Mouse (Mus musculus) stomach, embryonic 14.5 days (tissue): ENCODE results near the gene Phlda2. TPM values are rescaled to one million over a fixed set of nuclear protein-coding genes. Genes with fewer than 3 reads are reported as not detected.

Experiments used
- ATAC-seq: fragments of 200-750 bp; cut with Nextera tagmentation; 2 replicates; pipeline ENCODE4 v1.8.0; 2017; ENCODE audit warnings: low read depth, moderate TSS enrichment; ENCODE audit not compliant: insufficient number of reproducible peaks, insufficient read depth, low FRiP score
- H3K27ac ChIP-seq: fragments of 300-500 bp; sonication (generic); 2 replicates; pipeline ENCODE4 v1.5.1; 2014; ENCODE audit warnings: mild to moderate bottlenecking, low read length, moderate library complexity, mixed read lengths
- H3K27me3 ChIP-seq: fragments of 300-500 bp; sonication (generic); 2 replicates; pipeline ENCODE4 v1.6.1; 2014; ENCODE audit warnings: low read length, control low read depth, mixed read lengths; ENCODE audit not compliant: control insufficient read depth, insufficient read depth
- H3K36me3 ChIP-seq: fragments of 300-500 bp; sonication (generic); 2 replicates; pipeline ENCODE4 v1.6.1; 2014; ENCODE audit warnings: mild to moderate bottlenecking, control low read depth, low read length, moderate library complexity, mixed read lengths; ENCODE audit not compliant: control insufficient read depth, insufficient read depth
- H3K4me1 ChIP-seq: fragments of 300-500 bp; sonication (generic); 2 replicates; pipeline ENCODE4 v1.6.1; 2014; ENCODE audit warnings: low read length, control low read depth, mixed read lengths; ENCODE audit not compliant: control insufficient read depth, insufficient read depth
- H3K4me2 ChIP-seq: fragments of 300-500 bp; sonication (generic); replicated peaks from 2 replicates; pipeline ENCODE4 v1.6.1; 2014; ENCODE audit warnings: low read depth, low read length, control low read depth
- H3K4me3 ChIP-seq: fragments of 300-500 bp; sonication (generic); 2 replicates; pipeline ENCODE4 v1.5.1; 2014; ENCODE audit warnings: low read depth, low read length, control low read depth
- H3K9ac ChIP-seq: fragments of 300-500 bp; sonication (generic); replicated peaks from 2 replicates; pipeline ENCODE4 v1.6.1; 2014; ENCODE audit warnings: low read depth, mild to moderate bottlenecking, control low read depth, low read length, moderate library complexity, mixed read lengths
- H3K9me3 ChIP-seq: fragments of 300-500 bp; sonication (generic); 2 replicates; pipeline ENCODE4 v1.6.1; 2016; ENCODE audit warnings: low read depth, low read length, control low read depth; ENCODE audit not compliant: control insufficient read depth
- WGBS: fragments of 180-500 bp; shearing (Covaris S2); extraction: QIAGEN DNeasy Blood & Tissue Kit; methylation state at CpG from one replicate; pipeline ENCODE4 v1.1.7; 2014; 5-methylcytosine and 5-hydroxymethylcytosine counted together
- polyA plus RNA-seq: library from polyadenylated mRNA; unstranded; fragments of >200 nt; fragmentation: Nextera tagmentation; extraction: Ambion mirVana; gene quantifications from 2 replicates; pipeline ENCODE4 v1.2.1, GENCODE M21; 2014

Gene Phlda2
- polyA plus RNA-seq, 1 experiment from 2014 or later, result 4.6 TPM

DNA sequence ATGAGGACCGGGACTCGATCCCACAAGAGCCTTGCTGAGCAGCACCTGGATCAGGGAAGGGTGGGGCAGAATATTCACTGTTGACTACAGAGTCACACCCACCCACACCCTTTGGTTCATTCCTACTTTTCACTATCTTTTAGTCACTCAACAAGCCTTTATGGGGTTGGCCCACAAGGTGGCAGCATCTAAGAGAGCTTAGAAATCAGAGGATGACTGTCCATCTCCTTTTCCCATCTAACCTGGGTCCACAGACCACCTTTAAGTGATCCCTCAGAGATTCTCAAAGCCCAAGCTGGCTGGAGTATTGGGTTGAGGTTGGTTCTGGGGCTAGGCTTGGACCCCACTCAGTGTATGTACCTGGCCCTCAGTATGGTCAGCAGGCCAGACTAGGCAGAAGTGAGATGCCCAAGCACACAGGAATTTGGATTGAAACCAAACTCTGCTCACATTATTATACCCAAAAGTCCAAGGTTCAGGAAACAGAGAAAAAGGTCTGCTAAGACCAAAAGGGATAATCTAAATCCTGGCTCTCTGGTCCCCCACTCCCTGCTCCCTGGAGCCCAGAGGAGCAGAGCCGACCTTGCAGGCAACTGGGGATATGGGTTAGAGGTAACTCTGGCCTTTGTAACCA is 26.1 kb downstream of the Phlda2 start:
- 85% methylated on average over 3 of the region's 3 CpGs for WGBS
- no peaks in the 10 kb centered on the region for H3K36me3 ChIP-seq
- H3K27ac ChIP-seq, result no peak overlapping the region
- no peak overlapping the region for H3K9ac ChIP-seq
- H3K4me1 ChIP-seq, result no peaks in the 10 kb centered on the region
- no peaks in the 10 kb centered on the region for H3K27me3 ChIP-seq
- ATAC-seq, result no peak
- no peak overlapping the region for H3K4me2 ChIP-seq
- H3K4me3 ChIP-seq, result no peak overlapping the region
- no peaks in the 10 kb centered on the region for H3K9me3 ChIP-seq

DNA sequence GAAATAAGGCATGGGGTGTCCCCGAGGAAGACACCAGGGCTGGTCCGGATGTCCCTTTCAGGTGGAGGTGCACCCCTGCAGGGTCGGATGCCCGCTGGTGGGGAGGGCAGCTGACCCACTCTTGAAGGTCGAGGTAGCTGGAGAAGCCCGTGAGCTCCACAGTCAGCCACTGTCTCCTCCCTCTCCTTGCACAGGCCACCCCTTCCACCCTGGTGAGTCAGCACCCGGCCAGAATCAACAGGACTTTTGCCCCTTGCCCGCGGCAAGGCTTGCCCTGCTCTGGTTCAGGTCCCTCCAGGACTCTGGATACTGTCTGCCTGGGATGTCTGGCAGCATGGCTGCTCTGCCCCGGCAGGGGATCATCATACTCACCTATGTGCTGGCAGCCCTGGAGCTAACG is 27.1 kb downstream of the Phlda2 start:
- WGBS, result 68% methylated on average over 11 of the region's 11 CpGs
- ATAC-seq, result peak; percentile 8; the same call in 1 of the 2 replicates

GRCm38 (mm10) chr7:143474811-143475210 is 28.1 kb downstream of the Phlda2 start:
- H3K27me3 ChIP-seq, result no peaks in the 10 kb centered on the region
- no peaks in the 10 kb centered on the region for H3K4me1 ChIP-seq
- 0 out of 2 replicates have a peak overlapping the region, but pooled peaks have one; percentile 12 for H3K4me2 ChIP-seq
- no peak overlapping the region for H3K4me3 ChIP-seq
- WGBS, result 22% methylated on average over 10 of the region's 10 CpGs
- no peaks in the 10 kb centered on the region for H3K9me3 ChIP-seq
- H3K27ac ChIP-seq, result no peak overlapping the region
- no peak overlapping the region for H3K9ac ChIP-seq
- H3K36me3 ChIP-seq, result no peaks in the 10 kb centered on the region
- ATAC-seq, result peak; percentile 38; the same call in 1 of the 2 replicates

More for the DNA sequence above, 27.1 kb downstream of the Phlda2 start:
- H3K27me3 ChIP-seq, result no peaks in the 10 kb centered on the region
- no peaks in the 10 kb centered on the region for H3K36me3 ChIP-seq
- H3K4me2 ChIP-seq, result no peak overlapping the region
- no peaks in the 10 kb centered on the region for H3K4me1 ChIP-seq
- H3K9ac ChIP-seq, result no peak overlapping the region
- H3K4me3 ChIP-seq, result no peak overlapping the region
- H3K27ac ChIP-seq, result no peak overlapping the region
- no peaks in the 10 kb centered on the region for H3K9me3 ChIP-seq

- 0 out of 2 replicates have a peak, but pooled peaks cover 3% of the 10 kb centered on the region for H3K4me1 ChIP-seq
- no peak within 1 kb of the TSS for H3K27ac ChIP-seq
- H3K4me2 ChIP-seq, result peak within 1 kb of the TSS; percentile 23
- H3K36me3 ChIP-seq, result no peaks in the 10 kb centered on the region
- peak within 1 kb of the TSS; percentile 3; the same call in 1 of the 2 replicates for H3K4me3 ChIP-seq
- H3K9ac ChIP-seq, result no peak within 1 kb of the TSS
- no peaks in the 10 kb centered on the region for H3K27me3 ChIP-seq
- WGBS, result 32% methylated on average over 4 of the region's 4 CpGs
- peak; percentile 61 for ATAC-seq
- H3K9me3 ChIP-seq, result no peaks in the 10 kb centered on the region
Measured at GRCm38 (mm10) chr7:143473347-143474101, 29.4 kb downstream of the Phlda2 start, which contains the start of gene Slc22a18. TSS of gene Slc22a18 (plus strand) at chr7:143473736.

DNA sequence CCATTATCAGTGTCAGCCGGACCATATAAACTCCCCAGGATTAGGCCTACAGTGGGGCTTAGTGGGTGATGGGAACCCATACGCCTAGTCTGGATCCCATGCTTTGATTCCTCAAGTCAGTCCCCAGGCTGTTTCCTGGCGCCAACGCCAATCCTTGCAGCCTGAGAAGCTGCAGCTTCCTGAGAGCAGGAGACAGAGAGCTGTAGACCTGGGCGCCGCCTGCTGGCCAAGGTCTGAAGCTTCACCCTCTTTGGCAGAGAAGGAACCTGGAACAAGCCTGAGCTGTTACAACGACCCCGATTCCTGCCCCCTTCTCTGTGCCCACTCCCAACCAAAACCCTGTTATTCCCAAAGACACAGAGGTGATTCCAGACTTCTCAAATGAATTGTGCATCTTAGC is 33.0 kb downstream of the Phlda2 start:
- Histone ChIP-seq H3K27ac (no peak overlapping the region), H3K27me3 (no peaks in the 10 kb centered on the region), H3K9me3 (no peaks in the 10 kb centered on the region), H3K4me1 (0 out of 2 replicates have a peak, but pooled peaks cover 6% of the 10 kb centered on the region), H3K36me3 (no peaks in the 10 kb centered on the region), H3K9ac (no peak overlapping the region), H3K4me2 (no peak overlapping the region), H3K4me3 (no peak overlapping the region)
- no peak for ATAC-seq
- WGBS, result 16% methylated on average over 8 of the region's 8 CpGs

DNA sequence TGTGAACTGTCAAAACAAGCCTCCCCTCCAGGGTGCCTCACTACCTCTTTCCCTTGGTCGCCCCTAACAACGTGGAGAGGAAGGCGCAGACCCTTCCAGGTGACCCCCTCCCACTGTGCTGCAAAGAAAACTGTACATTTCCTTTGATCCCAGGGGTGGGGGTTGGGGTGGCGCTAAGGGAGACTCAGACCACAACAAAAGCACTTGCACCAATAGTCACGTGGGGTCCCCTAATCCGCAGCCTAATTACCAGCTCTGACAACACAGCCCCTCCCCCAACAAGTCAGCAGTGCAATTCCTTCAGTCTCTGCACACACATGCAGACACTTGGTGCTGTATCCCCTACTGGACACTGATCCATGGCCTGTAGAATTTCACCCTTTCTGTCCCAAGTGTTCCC is 35.2 kb downstream of the Phlda2 start:
- Histone ChIP-seq H3K9ac (no peak overlapping the region), H3K9me3 (no peaks in the 10 kb centered on the region), H3K27ac (no peak overlapping the region), H3K4me3 (no peak overlapping the region), H3K27me3 (no peaks in the 10 kb centered on the region), H3K36me3 (no peaks in the 10 kb centered on the region), H3K4me2 (no peak overlapping the region), H3K4me1 (peaks cover 11% of the 10 kb centered on the region)
- no peak for ATAC-seq
- 20% methylated on average over 6 of the region's 6 CpGs for WGBS

DNA sequence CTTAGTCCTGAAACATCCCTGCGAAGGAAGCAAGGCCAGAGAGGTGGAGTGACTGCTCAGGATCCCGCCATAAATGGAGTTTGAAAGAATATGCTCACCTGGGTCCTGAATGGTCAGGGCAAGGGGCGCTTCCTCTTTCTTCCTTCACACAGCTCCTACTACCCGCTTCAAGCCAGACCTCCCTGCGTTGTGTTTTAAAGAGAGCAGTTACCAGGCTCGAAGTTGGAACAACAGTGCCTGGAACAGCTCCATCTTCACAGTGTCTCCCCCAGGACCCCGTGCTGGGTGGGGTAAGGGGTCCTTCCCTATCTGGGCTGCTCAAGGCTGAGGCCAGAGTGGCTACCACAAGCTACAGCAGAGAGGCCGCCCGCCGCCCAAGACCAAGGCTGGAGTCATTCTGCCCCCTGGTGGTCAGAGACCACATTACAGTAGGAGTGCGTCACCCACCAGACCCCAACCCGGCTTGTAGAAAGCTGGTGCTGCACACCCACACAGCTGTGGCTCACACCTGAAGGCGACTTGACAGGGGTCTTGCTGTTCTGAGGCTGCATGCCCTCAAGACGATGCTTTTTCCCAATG is 36.8 kb downstream of the Phlda2 start:
- peaks cover under 1% of the 10 kb centered on the region; the same call in 1 of the 2 replicates for H3K9me3 ChIP-seq
- peak; percentile 25; the same call in 1 of the 2 replicates for ATAC-seq
- no peaks in the 10 kb centered on the region for H3K27me3 ChIP-seq
- H3K36me3 ChIP-seq, result no peaks in the 10 kb centered on the region
- no peak overlapping the region for H3K4me2 ChIP-seq
- peaks cover 15% of the 10 kb centered on the region for H3K4me1 ChIP-seq
- peak overlapping the region; percentile 73; the same call in 1 of the 2 replicates for H3K27ac ChIP-seq
- 32% methylated on average over 14 of the region's 14 CpGs for WGBS
- H3K4me3 ChIP-seq, result no peak overlapping the region
- H3K9ac ChIP-seq, result no peak overlapping the region

DNA sequence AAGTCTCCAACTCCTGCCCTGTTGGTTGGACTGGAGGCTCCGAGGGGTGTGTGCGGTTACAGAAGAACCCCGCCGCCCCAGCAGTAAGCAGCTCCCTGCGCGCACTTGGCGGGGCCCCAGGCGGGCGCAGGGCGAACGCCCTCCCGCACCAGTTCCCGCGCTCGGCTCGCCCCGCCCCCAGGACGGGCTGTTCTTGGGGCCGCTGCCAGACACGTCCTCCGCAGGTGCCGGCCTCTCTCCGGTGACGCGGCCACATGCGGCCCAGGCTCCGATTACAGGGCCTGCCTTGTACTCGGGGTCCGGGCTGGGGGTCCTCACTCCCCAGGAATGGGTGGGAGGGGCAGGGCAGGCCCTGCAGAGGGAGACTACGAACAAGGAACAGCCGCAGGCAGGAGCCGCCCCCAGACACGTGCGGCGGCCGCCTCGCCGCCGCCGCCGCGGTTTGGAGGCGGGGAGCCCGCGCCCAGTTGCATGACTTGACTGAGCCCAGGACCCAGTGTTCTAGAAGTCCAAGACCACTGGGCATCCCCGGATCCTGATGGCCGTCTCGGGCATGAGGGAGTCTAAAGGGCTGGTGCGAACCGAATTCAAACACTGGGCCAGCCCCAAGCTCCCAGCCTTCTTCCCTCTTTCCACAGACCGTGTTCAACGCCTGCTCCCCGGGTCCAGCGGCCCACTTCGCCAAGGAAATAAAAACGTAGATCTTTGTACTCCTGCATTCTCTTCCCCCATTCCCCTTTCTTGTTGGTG is 38.0 kb downstream of the Phlda2 start:
- ATAC-seq, result peak; percentile 38
- H3K27ac ChIP-seq, result peak overlapping the region; percentile 73
- H3K36me3 ChIP-seq, result no peaks in the 10 kb centered on the region
- peak overlapping the region; percentile 24 for H3K4me3 ChIP-seq
- H3K9me3 ChIP-seq, result peaks cover 12% of the 10 kb centered on the region; the same call in 1 of the 2 replicates
- no peaks in the 10 kb centered on the region for H3K27me3 ChIP-seq
- peaks cover 15% of the 10 kb centered on the region for H3K4me1 ChIP-seq
- WGBS, result 18% methylated on average over 55 of the region's 56 CpGs
- H3K9ac ChIP-seq, result peak overlapping the region; percentile 14; the same call in 1 of the 2 replicates
- peak overlapping the region; percentile 53 for H3K4me2 ChIP-seq
